Mouse (Mus musculus): ENCODE measurements around the gene Fbxo27. TPM values are rescaled to one million over a fixed set of nuclear protein-coding genes. Genes with fewer than 3 reads are reported as not detected.
A peak's percentile ranks its signal among the peaks of the same experiment; 100 is the strongest.
"Not testable (repeated sequence)": the region's sequence is repeated elsewhere in the genome, so short reads cannot be mapped to it uniquely, and the experiment has no call there.

The Fbxo27 gene
- total RNA-seq, 2 experiments from 2014 or later, result 1.8 TPM

DNA sequence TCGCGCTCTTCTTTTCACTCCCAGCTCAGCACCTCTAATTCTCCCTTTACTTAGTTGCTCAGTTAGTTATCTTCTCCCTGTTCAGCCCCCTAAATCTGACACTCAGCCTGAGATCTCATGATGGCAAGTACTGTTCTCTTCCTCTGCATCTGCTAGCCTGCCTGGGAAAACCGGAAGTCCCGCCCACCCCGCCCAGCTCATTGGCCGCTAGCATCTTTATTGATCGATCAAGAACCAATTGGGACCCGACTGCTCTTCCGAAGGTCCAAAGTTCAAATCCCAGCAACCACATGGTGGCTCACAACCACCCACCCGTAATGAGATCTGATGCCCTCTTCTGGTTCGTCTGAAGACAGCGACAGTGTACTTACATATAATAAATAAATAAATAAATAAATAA is 8.7 kb downstream of the Fbxo27 start:
- DNase-seq (ENCODE audit: low spot score in 2 of 2), result not testable (repeated sequence)

- no peak for DNase-seq (ENCODE audit: low spot score in 2 of 2)
These were observed 10.0 kb downstream of the Fbxo27 start for GRCm38 (mm10) chr7:28702601-28703143.

DNA sequence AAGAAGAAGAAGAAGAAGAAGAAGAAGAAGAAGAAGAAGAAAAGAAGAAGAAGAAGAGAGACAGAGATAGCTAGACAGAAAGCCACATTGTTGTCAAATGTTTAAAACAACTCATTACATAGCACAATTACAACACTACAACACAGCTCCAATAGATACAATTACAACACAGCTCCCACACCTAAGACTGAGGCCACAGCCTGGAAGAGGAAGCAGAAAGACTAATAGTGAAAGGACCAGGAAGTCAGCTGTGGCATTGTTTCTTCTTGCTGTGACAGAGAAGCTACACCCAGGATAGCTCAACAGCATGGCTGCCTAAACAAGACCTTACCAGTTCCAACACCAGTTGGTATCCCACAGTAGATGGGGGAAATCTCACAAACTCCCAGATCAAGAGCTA is 16.8 kb downstream of the Fbxo27 start:
- no peak for DNase-seq (ENCODE audit: low spot score in 2 of 2)

DNA sequence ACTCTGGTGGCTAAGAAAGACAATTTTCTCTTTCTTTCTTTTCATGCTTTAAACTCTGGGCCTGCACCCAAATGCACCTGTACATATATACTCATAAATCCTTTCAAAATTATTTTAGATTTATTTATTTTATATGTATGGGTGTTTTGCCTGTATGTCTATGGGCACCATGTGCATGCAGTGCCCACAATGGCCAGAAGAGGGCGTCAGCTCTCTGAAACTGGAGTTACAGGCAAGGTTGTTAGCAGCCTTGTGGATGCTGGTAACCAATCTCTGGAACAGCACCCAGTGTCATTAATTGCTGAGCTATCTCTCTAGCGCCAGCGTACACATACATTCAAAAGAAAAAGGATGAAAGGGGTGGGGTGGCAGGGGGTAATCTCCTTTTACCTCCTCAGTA is 18.3 kb downstream of the Fbxo27 start:
- no peak for DNase-seq (ENCODE audit: low spot score in 2 of 2)

DNA sequence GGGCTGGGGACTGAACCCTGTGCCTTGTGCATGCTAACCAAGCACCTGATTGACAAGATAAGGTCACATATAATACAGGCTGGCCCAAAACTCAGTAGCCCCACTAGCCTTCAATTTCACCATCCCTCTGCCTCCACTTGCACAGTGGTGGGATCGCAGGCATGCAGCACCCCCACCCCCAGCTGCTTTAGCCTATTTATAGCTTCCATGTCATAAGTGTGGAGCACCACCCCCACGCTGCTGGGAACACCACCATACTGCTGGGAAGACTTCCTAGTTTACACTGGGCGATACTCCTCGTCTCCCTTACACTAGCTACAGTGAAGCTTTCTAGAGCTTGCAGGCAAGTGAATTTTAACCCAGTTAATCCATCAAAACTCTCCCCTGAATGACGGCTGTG is 22.0 kb downstream of the Fbxo27 start:
- no peak for DNase-seq (ENCODE audit: low spot score in 2 of 2)

DNA sequence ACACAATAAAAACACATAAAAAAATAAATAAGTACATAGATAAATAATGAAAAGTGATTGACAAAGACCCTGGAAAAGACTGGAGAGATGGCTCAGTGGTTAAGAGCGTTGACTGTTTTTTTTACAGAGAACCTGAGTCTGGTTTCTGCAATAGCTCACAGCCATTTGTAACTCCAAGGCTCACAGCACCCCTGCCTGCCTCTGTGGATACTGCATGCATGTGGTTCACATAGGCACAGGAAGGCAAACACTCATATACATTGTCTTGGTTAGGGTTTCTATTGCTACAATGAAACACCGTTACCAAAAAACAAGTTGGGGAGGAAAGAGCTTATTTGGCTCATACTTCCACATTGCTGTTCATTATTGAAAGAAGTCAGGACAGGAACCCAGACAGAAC is 22.9 kb downstream of the Fbxo27 start:
- no peak for DNase-seq (ENCODE audit: low spot score in 2 of 2)

- peak; percentile 60 to 62 for DNase-seq (ENCODE audit: low spot score in 2 of 2)
These were observed 24.1 kb downstream of the Fbxo27 start, which contains the start of gene Fbxo17 for GRCm38 (mm10) chr7:28716590-28717281. Gene Fbxo17, plus strand, starts transcription at chr7:28716804.

DNA sequence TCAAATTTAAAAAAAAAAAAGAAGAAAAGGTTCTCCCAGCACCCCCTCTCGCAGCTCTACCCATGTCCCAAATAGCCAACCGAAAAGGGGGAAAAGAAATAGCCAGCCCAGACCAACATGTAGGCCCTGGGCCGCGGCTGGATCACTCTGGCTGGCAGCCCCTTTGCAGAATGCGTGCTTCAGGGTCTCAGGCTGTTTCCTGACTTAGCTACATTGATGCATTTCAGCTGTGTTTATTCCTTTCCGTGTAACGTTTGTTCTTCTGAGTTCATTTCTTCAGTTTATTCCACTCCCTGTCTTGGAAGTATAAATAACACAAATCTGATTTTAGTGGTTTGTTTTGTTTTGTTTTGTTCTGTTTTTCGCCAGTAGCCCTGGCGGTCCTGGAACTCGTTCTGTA is 25.1 kb downstream of the Fbxo27 start:
- no peak for DNase-seq (ENCODE audit: low spot score in 2 of 2)

DNA sequence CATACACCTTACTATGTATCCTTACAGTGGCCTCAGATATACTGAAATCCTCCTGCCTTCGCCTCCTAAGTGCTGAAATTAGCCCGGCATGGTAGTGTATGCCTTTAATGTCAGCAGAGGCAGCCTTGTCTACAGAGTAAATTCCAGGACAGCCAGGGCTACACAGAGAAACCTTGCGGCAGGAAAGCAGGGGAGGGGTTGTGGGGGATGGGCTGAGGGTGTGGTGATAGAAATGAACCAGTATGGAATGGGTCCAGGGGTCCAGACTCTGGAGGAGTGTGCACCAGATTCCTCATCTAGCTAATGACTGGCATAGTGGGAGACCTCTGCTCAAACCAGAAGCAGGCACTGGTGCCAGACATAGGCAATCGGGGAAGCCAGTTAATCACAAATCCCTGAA is 26.5 kb downstream of the Fbxo27 start:
- DNase-seq (ENCODE audit: low spot score in 2 of 2), result no peak

DNA sequence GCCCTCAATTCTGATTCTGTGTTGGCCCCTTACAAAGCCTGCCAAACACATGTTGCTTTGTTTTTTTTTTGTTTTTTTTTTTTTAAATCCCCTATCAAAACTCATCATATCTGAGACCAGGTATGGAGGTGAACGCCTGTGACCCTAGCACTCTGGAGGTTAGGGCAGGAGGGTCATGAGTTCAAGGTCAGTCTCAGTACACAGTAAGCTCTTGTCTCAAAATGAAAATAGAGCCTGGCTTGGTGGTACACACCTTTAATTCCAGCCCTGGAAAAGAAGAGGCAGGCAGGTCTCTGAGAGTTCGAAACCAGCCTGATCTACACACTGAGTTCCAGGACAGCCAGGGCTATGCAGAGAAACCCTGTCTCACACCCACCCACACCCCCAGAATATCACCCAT is 27.0 kb downstream of the Fbxo27 start:
- DNase-seq (ENCODE audit: low spot score in 2 of 2), result no peak

- DNase-seq (ENCODE audit: low spot score in 2 of 2), result no peak
These were observed 28.3 kb downstream of the Fbxo27 start for GRCm38 (mm10) chr7:28720753-28721537.

DNA sequence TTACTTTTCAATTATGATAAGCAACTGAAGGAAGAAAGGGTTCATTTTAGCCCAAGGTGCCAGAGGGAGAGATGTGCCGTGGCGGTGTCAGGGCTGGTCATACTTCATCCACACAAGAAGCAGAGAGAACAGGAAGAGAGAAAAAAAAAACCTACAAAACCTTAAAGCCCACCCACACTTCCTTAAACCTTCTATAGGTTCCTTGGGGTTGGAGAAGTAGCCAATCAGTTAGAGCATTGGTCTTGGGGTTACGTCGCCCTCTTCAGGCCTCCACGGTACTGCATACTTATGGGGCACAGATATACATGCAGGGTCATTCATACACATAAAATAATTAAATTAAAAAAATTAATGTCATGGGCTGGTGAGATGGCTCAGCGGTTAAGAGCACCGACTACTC is 29.4 kb downstream of the Fbxo27 start:
- no peak for DNase-seq (ENCODE audit: low spot score in 2 of 2)

DNA sequence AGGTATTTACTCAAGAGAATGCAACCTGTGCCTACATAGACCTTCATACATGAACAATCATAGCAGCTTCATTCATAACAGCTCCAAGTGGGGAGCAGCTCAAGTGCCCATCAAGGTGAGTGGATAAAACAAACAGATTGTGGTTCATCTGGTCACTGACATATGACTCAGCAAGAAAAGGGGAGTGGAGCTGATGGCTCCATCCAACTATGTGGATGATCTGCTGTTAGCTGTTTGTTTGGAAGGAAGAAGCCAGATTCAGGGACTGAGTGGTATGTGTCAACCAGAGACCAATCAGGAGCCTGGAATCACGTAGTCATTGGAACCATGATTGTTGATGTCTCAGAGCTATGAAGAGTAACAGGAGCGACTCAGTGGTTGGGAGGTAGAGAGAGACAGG is 32.0 kb downstream of the Fbxo27 start:
- DNase-seq (ENCODE audit: low spot score in 2 of 2), result no peak

DNA sequence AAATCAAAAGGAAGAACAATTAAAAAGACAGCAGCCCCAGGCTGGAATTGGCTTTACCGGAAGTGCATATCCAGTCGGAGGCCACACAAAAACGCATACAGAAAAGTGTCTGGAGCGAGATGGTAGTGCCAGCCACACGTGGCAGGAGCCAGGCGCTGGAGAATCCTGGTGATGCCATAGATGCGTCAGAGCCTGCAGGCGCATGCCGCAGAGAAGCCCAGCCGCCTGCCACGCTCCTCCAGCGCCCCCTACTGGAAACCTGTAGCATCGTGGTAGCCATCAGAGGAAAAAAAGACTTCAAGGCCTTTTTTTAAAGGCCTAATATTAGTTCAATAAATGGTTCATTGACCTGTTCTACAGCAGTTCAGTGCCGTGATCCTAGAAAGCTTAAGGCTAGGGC is 34.0 kb downstream of the Fbxo27 start:
- DNase-seq (ENCODE audit: low spot score in 2 of 2), result peak; percentile 82 to 91

GRCm38 (mm10) chr7:28727649-28728340 is 35.1 kb downstream of the Fbxo27 start:
- no peak for DNase-seq (ENCODE audit: low spot score in 2 of 2)

DNA sequence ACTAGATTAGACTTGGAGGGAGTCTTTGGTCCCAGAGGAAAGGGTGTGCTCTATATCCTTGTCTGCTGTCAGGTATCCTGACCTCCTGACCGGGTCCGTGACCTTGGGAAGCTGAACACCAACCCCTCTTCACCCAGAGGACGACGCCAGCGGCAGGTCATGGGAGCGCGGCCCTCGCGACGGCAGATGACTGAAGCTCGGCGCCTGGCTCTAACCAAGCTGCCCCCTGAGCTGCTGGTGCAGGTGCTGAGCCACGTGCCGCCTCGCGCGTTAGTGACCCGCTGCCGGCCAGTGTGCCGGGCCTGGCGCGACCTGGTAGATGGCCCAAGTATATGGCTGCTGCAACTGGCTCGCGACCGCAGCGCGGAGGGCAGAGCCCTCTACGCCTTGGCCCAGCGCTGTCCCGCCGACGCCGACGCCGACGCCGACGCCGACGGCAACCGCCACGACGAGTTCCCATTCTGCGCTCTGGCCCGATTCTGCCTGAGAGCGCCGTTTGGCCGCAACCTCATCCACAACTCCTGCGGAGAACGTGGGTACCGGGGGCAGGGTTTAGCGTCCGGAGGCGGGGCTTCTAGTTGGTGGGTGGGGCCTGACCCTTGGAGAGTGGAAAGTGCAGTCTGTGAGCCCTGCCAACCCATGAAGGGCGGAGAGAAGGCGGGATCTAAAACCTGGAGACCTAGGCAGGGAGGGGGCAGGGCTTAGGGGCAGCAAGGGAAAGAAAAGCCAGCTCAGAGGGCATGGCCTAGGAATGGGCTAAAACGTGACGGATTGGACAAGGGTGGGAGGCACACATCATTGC is 39.9 kb downstream of the Fbxo27 start:
- peak; percentile 72 to 79 for DNase-seq (ENCODE audit: low spot score in 2 of 2)

- DNase-seq (ENCODE audit: low spot score in 2 of 2), result no peak
These were observed 40.6 kb downstream of the Fbxo27 start for GRCm38 (mm10) chr7:28733211-28733610.

GRCm38 (mm10) chr7:28735701-28736100 is 43.1 kb downstream of the Fbxo27 start:
- DNase-seq (ENCODE audit: low spot score in 2 of 2), result no peak

DNA sequence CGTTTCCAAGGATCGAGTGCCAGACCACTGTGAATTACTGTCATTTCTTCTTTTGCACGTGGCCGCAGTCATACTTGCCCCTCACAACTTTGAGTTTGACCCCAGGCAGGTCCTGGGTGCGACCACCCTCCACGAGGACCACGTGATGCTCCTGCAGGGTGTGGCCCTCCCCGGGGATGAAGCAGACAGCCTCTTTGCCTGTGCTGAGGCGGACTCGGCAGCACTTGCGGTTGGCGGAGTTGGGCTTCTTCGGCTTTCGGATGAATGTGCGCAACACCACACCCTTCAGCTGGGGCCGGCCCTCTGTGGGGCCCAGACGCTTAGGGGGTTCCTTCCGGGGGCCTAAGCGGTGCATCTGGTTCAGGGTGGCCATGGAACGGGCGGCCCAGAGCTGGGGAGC is 47.2 kb downstream of the Fbxo27 start:
- DNase-seq (ENCODE audit: low spot score in 2 of 2), result no peak

DNA sequence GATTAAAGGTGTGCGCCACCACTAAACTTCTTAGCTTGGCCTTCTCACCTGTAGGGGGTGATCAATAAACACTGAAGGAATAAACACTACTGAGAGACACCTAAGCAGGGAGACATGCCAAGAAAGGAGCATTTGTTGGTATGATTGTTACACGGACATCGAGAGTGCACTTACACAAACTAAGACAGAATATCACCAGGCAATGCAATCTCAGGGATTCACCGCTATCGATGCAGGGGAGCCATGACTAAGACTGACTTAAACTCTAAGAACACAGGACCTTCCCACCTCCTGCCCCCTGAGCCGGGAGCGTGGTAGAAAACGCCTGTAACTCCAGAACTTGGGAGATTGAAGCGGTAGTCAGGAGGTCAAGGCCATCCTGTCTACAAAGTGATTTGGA is 48.3 kb downstream of the Fbxo27 start:
- no peak for DNase-seq (ENCODE audit: low spot score in 2 of 2)

GRCm38 (mm10) chr7:28741368-28741708 is 48.7 kb downstream of the Fbxo27 start:
- no peak for DNase-seq (ENCODE audit: low spot score in 2 of 2)

Data from adrenal gland, adult 18-20 months (tissue).